Mouse (Mus musculus) testis, adult 2 months (tissue): ENCODE measurements at regions not wholly inside any gene's neighbourhood (a gene's known extent, or its start where the extent isn't known, plus 50 kb on each side); places are given as distances from the start of the nearest gene placed in this dataset.

Experiments used
- CTCF ChIP-seq: fragments of 200-500 bp; IDR thresholded peaks from 2 replicates; pipeline ENCODE4 v1.5.1; 2012; ENCODE audit warnings: low read depth, mild to moderate bottlenecking, inconsistent platforms, low read length, moderate library complexity; ENCODE audit not compliant: control insufficient read depth, insufficient read depth, insufficient replicate concordance
- POLR2A ChIP-seq: fragments of 200-500 bp; IDR thresholded peaks from 2 replicates; pipeline ENCODE4 v1.6.1; 2012; ENCODE audit warnings: low read depth, mild to moderate bottlenecking, inconsistent platforms, low read length, moderate library complexity; ENCODE audit not compliant: control insufficient read depth

GRCm38 (mm10) chr16:24054293-24054692, 65.6 kb upstream of the Bcl6 start:
- no peak for TF ChIP-seq CTCF
- TF ChIP-seq POLR2A = no peak
